Mouse (Mus musculus) kidney, adult 9 months (tissue): ENCODE results near the gene Tle6.

Experiments
- DNase-seq: peaks from one replicate; pipeline ENCODE4 v3.0.0; 2022

Tle6 gene

DNA sequence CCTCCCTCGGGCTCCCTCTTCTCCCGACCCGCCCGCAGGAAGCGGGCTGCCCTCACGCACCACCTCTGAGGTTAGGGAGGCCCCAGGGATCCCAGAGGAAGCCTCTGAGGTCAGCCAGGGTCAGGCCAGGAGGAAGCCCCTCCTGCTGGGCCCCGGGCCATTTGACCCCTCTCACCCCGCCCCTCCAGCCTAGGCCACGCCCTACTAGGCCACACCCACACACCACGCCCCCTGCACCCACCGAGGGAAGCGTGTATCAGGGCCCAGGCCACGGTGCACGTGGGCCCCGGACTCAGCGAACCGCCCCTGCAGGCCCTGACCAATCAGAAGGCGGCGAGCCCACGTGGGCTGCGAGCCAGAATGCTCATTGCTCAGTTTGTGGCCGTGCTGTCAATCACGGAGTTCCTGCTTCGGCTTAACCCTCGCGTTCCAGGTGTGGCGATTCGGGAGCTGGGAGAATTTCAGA, at the start of gene Tle6:
TSS of gene Tle6 (minus strand) at position 336 of the 466 bp plus-strand sequence.
- DNase-seq, result peak; percentile 96

DNA sequence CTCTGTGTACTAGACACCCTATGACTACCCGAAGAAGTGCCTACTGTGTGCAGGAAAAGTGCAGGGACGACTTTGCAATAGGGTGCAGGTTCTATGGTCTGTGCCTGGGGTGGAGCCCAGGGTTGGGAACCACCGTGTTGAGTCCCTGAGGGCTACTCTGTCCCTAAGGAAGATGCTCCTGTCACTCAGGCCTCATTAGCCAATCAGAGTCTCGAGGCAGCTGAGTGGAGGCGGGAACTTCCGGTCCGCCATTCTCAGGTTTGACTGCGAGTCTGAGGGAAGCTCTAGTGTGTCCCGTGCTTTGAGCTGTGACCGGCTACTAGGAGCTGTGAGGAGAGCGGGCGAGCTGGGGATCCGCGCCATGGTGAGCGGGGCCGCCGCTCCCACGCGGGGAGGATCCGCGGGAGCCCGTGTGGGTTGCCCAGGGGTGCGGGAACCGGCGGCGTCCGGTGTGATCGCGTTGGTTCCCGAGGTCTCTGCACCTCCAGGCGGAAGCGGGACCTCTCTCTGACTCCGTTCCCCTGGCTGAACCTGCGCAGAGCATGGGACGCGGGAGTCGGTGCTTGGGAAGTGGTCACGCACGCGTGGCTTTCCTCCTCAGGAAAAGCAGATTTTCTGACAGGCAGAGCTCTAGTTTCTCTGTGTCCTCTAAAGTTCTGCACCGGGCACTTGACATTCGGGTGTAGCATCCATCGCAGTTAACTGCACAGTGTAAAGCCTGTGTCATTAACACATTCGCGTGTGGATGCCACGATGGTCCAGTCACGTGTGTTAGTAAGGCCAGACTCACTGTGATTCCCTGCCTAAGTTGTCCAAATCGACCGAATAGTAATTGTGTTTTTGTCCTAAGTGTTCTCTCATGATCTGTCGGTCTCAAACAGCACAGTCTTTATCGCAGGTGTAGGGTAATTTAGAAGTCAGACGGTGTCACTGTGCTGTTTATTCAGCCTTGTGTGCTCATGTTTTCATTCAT, 48.2 kb upstream of the Tle6 start, which contains the start of gene Gm10778:
TSS of gene Gm10778 (plus strand) at position 257 of the 973 bp plus-strand sequence.
- DNase-seq, result peak; percentile 93

DNA sequence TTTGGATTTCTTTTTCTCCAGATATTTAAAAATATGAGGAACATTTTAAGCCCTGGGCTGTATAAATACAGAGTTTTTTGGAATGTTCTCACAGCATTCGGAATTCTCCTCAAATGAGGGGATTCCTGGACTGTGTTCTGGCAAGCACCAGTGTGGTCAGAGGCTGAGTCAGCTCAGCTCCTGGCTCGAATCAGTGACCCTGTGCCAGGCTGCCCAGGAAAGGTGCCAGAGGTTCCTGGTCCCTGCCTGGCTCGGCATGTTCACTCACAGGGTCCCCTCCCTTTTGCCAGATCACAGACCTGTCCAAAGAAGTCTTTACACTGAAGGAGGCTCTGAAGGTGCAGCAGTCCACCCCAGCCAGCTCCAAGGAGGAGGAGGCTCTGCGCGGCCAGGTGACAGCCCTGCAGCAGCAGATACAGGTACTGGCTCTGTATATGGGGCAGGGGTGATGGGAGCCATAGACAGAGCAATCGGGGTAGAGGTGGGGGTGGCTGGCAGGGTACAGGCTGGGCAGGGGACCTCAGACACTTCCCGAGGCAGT, 45.2 kb upstream of the Tle6 start:
- DNase-seq, result peak; percentile 37

DNA sequence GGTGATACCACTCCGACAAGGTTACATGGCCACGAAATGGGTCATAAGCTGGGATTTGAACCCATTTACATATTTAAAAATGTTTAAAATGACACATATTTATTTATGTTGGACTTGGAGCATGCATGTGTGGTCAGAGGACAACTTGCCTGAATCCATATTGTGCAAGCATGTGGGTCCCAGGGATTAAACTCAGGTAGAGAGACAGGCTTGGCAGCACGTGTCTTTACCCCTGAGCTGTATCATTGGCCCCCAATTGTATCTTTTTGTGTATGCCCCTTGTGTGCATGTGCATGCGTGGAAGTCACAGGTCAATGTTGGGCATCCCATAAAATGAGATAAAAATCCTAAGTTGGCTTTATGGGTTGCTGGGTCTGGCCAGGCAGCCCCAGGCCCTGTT, 44.5 kb upstream of the Tle6 start:
- DNase-seq, result no peak

GRCm38 (mm10) chr10:81644716-81645115, 43.8 kb upstream of the Tle6 start:
- DNase-seq, result no peak

DNA sequence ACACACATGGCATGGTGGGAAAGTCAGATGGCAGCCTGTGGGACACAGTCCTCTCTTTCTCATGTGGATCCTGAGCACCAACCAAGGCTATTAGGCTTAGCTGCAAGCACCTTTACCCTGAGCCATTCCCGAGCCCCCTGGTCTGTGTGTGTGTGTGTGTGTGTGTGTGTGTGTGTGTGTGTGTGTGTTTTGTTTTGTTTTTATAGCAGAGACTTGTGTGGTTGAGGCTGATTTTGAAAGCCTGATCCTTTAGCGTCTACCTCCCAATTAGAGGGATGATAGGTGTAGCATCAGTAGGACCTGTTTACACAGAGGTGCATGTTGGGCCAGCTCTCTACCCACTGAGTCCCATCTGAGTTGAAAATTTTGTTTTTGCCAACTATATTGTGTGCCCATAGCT, 43.3 kb upstream of the Tle6 start:
- no peak for DNase-seq

- DNase-seq, result peak; percentile 97
These were observed 42.7 kb upstream of the Tle6 start for GRCm38 (mm10) chr10:81643449-81644055.

- DNase-seq, result no peak
These were observed 42.0 kb upstream of the Tle6 start for GRCm38 (mm10) chr10:81642648-81643448.

- peak; percentile 24 for DNase-seq
These were observed 41.2 kb upstream of the Tle6 start for GRCm38 (mm10) chr10:81641978-81642647.

GRCm38 (mm10) chr10:81641566-81641965, 40.7 kb upstream of the Tle6 start:
- no peak for DNase-seq

- peak; percentile 20 for DNase-seq
These were observed 40.0 kb upstream of the Tle6 start for GRCm38 (mm10) chr10:81640825-81641224.

DNA sequence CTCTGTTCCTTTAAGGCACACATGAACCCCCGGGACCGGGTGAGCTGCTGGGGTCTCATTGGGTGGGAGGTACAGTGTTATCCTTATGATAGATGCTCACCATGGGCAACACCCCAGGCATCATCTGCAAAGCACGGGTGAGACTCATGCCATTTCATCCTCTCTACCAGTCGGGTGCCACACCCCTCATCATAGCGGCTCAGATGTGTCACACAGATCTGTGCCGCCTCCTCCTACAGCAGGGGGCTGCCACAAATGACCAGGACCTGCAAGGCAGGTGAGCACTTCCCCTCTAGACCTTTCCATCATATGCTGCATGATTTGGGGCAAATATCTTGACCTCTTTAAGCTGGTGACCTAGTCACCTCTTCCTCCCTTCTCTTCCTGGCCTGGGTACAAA, 37.2 kb upstream of the Tle6 start:
- no peak for DNase-seq

GRCm38 (mm10) chr10:81636338-81636737, 35.5 kb upstream of the Tle6 start:
- no peak for DNase-seq

- peak; percentile 89 for DNase-seq
These were observed 32.6 kb upstream of the Tle6 start for GRCm38 (mm10) chr10:81633253-81634099.

- DNase-seq, result no peak
These were observed 27.5 kb upstream of the Tle6 start, which contains the start of gene Ankrd24 for GRCm38 (mm10) chr10:81628390-81628789. Gene Ankrd24 (plus strand): TSS chr10:81628540.

- DNase-seq, result no peak
These were observed 27.0 kb upstream of the Tle6 start for GRCm38 (mm10) chr10:81627836-81628220.

DNA sequence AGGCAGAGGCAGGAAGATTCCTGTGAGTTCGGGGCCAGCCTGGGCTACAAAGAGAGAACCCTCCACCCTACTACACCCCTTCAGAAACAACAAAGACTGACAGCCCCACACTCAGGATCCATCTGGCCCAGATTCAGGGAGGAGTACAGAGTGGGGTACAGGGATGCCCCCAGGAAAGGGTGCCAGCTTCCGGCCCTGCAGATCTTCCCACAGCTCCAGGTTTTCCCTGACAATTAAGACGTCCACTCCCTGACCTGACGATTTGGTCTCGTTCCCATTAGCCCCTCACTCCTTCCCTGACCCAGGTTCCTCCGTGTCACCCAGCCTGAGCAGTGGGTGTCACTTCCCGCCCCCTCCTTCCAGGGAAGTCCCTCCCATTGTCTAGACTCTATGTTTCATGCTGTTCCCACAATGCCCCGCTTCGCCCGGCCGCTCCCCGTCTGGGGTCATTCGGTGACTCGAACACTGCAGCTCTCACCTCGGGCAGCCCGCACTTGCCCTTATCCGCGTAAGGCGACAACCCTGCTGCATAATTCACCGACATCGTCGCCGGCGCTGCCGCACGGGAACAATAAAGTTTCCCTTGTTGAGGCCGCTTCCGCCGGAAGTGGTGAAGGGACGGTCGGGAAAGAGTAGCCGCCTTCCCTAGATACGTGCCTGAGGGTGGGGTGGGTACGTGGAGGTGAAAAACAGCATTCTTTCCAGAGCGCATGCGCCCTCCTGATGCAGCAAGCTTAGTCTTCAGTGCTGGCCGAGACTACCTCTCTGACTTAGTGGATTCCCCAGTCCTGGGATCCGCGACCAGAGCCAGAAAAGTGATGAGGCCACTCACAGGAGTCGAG, 26.3 kb upstream of the Tle6 start, which contains the start of gene Sirt6:
TSS of gene Sirt6 (minus strand) at position 804 of the 842 bp plus-strand sequence.
- peak; percentile 95 for DNase-seq

- no peak for DNase-seq
These were observed 25.5 kb upstream of the Tle6 start for GRCm38 (mm10) chr10:81626101-81626993.

- no peak for DNase-seq
These were observed 22.6 kb upstream of the Tle6 start for GRCm38 (mm10) chr10:81623441-81623840.
